Mouse (Mus musculus) erythroblast, embryonic 14.5 days (primary cell): Measurements from ENCODE around the gene C2cd4a. TPM values are rescaled to one million over a fixed set of nuclear protein-coding genes. Genes with fewer than 3 reads are reported as not detected.

Experiments used
- H3K27me3 ChIP-seq: 2 replicates; pipeline ENCODE4 v1.6.1; 2012; ENCODE audit warnings: inconsistent platforms; ENCODE audit not compliant: control insufficient read depth
- H3K36me3 ChIP-seq: 2 replicates; pipeline ENCODE4 v1.6.1; 2012; ENCODE audit warnings: mild to moderate bottlenecking, inconsistent platforms; ENCODE audit not compliant: control insufficient read depth
- H3K4me1 ChIP-seq: 2 replicates; pipeline ENCODE4 v1.6.1; 2012; ENCODE audit warnings: inconsistent platforms; ENCODE audit not compliant: control insufficient read depth
- H3K4me3 ChIP-seq: replicated peaks from 2 replicates; pipeline ENCODE3; 2012; ENCODE audit warnings: moderate library complexity, mild to moderate bottlenecking, inconsistent platforms
- H3K9me3 ChIP-seq: 2 replicates; pipeline ENCODE4 v1.6.1; 2012; ENCODE audit warnings: low read length, inconsistent platforms, mixed read lengths; ENCODE audit not compliant: control insufficient read depth
- GATA1 ChIP-seq: IDR thresholded peaks from 2 replicates; pipeline ENCODE4 v1.6.1; 2012; ENCODE audit warnings: low read length, inconsistent platforms, mixed read lengths
- TAL1 ChIP-seq: IDR thresholded peaks from 3 replicates; pipeline ENCODE4 v1.6.1; 2012; ENCODE audit warnings: low read length, inconsistent platforms, mixed read lengths
- polyA plus RNA-seq: library from polyadenylated mRNA; stranded (reverse); fragments of >175 nt; gene quantifications from 2 replicates; pipeline ENCODE4 v1.2.3, GENCODE M21; 2012

C2cd4a gene
- polyA plus RNA-seq, 1 experiment, result 0.30 TPM

GRCm38 (mm10) chr9:67818668-67818950 lies 13.5 kb downstream of the C2cd4a start:
- Histone ChIP-seq H3K4me3 (no peak overlapping the region), H3K9me3 (no peaks in the 10 kb centered on the region), H3K4me1 (no peaks in the 10 kb centered on the region), H3K36me3 (no peaks in the 10 kb centered on the region), H3K27me3 (no peaks in the 10 kb centered on the region)
- TF ChIP-seq TAL1, result no peak
- TF ChIP-seq GATA1, result no peak

GRCm38 (mm10) chr9:67817898-67818667 lies 14.0 kb downstream of the C2cd4a start:
- Histone ChIP-seq H3K36me3 (no peaks in the 10 kb centered on the region), H3K4me1 (no peaks in the 10 kb centered on the region), H3K9me3 (no peaks in the 10 kb centered on the region), H3K27me3 (no peaks in the 10 kb centered on the region), H3K4me3 (no peak overlapping the region)
- TF ChIP-seq TAL1 (no peak), GATA1 (no peak)

GRCm38 (mm10) chr9:67816172-67816928 lies 15.8 kb downstream of the C2cd4a start:
- TF ChIP-seq GATA1 (no peak), TAL1 (no peak)
- H3K4me1 ChIP-seq, result no peaks in the 10 kb centered on the region
- no peaks in the 10 kb centered on the region for H3K36me3 ChIP-seq
- no peaks in the 10 kb centered on the region for H3K9me3 ChIP-seq
- no peak overlapping the region for H3K4me3 ChIP-seq
- no peaks in the 10 kb centered on the region for H3K27me3 ChIP-seq

- Histone ChIP-seq H3K4me3 (no peak overlapping the region), H3K4me1 (no peaks in the 10 kb centered on the region), H3K9me3 (no peaks in the 10 kb centered on the region), H3K27me3 (no peaks in the 10 kb centered on the region), H3K36me3 (no peaks in the 10 kb centered on the region)
- TF ChIP-seq TAL1, result no peak
- TF ChIP-seq GATA1, result no peak
These were observed 18.3 kb downstream of the C2cd4a start for GRCm38 (mm10) chr9:67813665-67814337.

- H3K27me3 ChIP-seq, result no peaks in the 10 kb centered on the region
- H3K4me1 ChIP-seq, result no peaks in the 10 kb centered on the region
- no peaks in the 10 kb centered on the region for H3K36me3 ChIP-seq
- TF ChIP-seq GATA1 (no peak), TAL1 (no peak)
- H3K9me3 ChIP-seq, result no peaks in the 10 kb centered on the region
- H3K4me3 ChIP-seq, result no peak overlapping the region
These were observed 19.0 kb downstream of the C2cd4a start for GRCm38 (mm10) chr9:67813171-67813570.

GRCm38 (mm10) chr9:67811116-67811515 lies 21.0 kb downstream of the C2cd4a start:
- H3K4me3 ChIP-seq, result no peak overlapping the region
- TF ChIP-seq TAL1 (no peak), GATA1 (no peak)
- H3K4me1 ChIP-seq, result no peaks in the 10 kb centered on the region

GRCm38 (mm10) chr9:67810527-67810926 lies 21.6 kb downstream of the C2cd4a start:
- Histone ChIP-seq H3K36me3 (no peaks in the 10 kb centered on the region), H3K4me1 (no peaks in the 10 kb centered on the region), H3K9me3 (no peaks in the 10 kb centered on the region), H3K4me3 (no peak overlapping the region), H3K27me3 (no peaks in the 10 kb centered on the region)
- TF ChIP-seq GATA1 (no peak), TAL1 (no peak)

More at GRCm38 (mm10) chr9:67811116-67811515, 21.0 kb downstream of the C2cd4a start:
- Histone ChIP-seq H3K9me3 (no peaks in the 10 kb centered on the region), H3K27me3 (no peaks in the 10 kb centered on the region), H3K36me3 (no peaks in the 10 kb centered on the region)

- TF ChIP-seq GATA1 (no peak), TAL1 (no peak)
- Histone ChIP-seq H3K9me3 (no peaks in the 10 kb centered on the region), H3K4me3 (no peak overlapping the region), H3K4me1 (no peaks in the 10 kb centered on the region), H3K27me3 (no peaks in the 10 kb centered on the region), H3K36me3 (no peaks in the 10 kb centered on the region)
These were observed 25.1 kb downstream of the C2cd4a start for GRCm38 (mm10) chr9:67807000-67807399.

- Histone ChIP-seq H3K36me3 (no peaks in the 10 kb centered on the region), H3K9me3 (no peaks in the 10 kb centered on the region), H3K4me1 (no peaks in the 10 kb centered on the region), H3K27me3 (no peaks in the 10 kb centered on the region), H3K4me3 (no peak overlapping the region)
- TF ChIP-seq TAL1 (no peak), GATA1 (no peak)
These were observed 29.9 kb downstream of the C2cd4a start for GRCm38 (mm10) chr9:67802241-67802640.
